Mouse (Mus musculus): Measurements from ENCODE around the gene Mrps18b. TPM values are rescaled to one million over a fixed set of nuclear protein-coding genes. Genes with fewer than 3 reads are reported as not detected.

The Mrps18b gene
- total RNA-seq, 2 experiments from 2014 or later = 93.5 to 102 TPM

Small RNA genes within 50 kb of the gene (microRNA-seq; reads per million reads assigned to microRNA genes)
- gene Gm28033 (ENCODE audit: borderline number of aligned reads in 2 of 2) (0 to 1.2 reads per million in 2 experiments), gene Mir1894 (ENCODE audit: borderline number of aligned reads in 2 of 2) (0 reads per million in 2 experiments), gene Mir877 (ENCODE audit: borderline number of aligned reads in 2 of 2) (146 to 159 reads per million in 2 experiments)

Other genes starting within 250 kb of the Mrps18b start
- gene Vars2, start 248.8 kb downstream of the Mrps18b start, total RNA-seq (2021) = 10 to 100 TPM; 37.2 to 38.7 TPM
- gene Gtf2h4, start 242.7 kb downstream of the Mrps18b start, total RNA-seq (2021) = 10 to 100 TPM; 20.2 to 20.8 TPM
- gene Ddr1, start 211.8 kb downstream of the Mrps18b start, total RNA-seq (2021) = 10 to 100 TPM; 33.5 to 44.1 TPM
- 10 to 100 TPM in 1 of 2 experiments, 1 to 10 TPM in 1; 7.9 to 19.0 TPM for gene Ier3, start 94.7 kb downstream of the Mrps18b start, total RNA-seq (2021)
- gene Flot1, start 93.2 kb downstream of the Mrps18b start, total RNA-seq (2021) = 10 to 100 TPM; 62.9 to 71.2 TPM
- 100 to 1,000 TPM; 134 to 185 TPM for gene Tubb5, start 78.1 kb downstream of the Mrps18b start, total RNA-seq (2021)
- 10 to 100 TPM; 11.5 to 16.7 TPM for gene Mdc1, start 74.9 kb downstream of the Mrps18b start, total RNA-seq (2021)
- 1 to 10 TPM; 2.3 TPM for gene Nrm, start 55.1 kb downstream of the Mrps18b start, total RNA-seq (2021)
- 10 to 100 TPM; 35.3 to 41.0 TPM for gene Ppp1r18, start 50.8 kb downstream of the Mrps18b start, total RNA-seq (2021)
- 10 to 100 TPM; 43.3 to 48.3 TPM for gene Dhx16, start 36.6 kb downstream of the Mrps18b start, total RNA-seq (2021)
- gene 2310061I04Rik, start 19.0 kb downstream of the Mrps18b start, total RNA-seq (2021) = 10 to 100 TPM; 49.5 to 53.8 TPM
- gene Atat1, start 6.3 kb downstream of the Mrps18b start, total RNA-seq (2021) = 10 to 100 TPM; 43.9 to 44.5 TPM
- 10 to 100 TPM; 63.7 to 98.8 TPM for gene Ppp1r10, start within 50 bp of the Mrps18b start, total RNA-seq (2021)
- gene Abcf1, start 53.4 kb upstream of the Mrps18b start, total RNA-seq (2021) = 10 to 100 TPM; 80.0 to 95.8 TPM
- 10 to 100 TPM; 47.9 to 55.9 TPM for gene Gnl1, start 63.5 kb upstream of the Mrps18b start, total RNA-seq (2021)
- gene Prr3, start 63.8 kb upstream of the Mrps18b start, total RNA-seq (2021) = 10 to 100 TPM; 17.5 to 22.8 TPM
- 1 to 10 TPM; 7.5 to 8.1 TPM for gene H2-T24, start 104.2 kb upstream of the Mrps18b start, total RNA-seq (2021)
- gene H2-T23, start 116.5 kb upstream of the Mrps18b start, total RNA-seq (2021) = 100 to 1,000 TPM in 1 of 2 experiments, 10 to 100 TPM in 1; 68.0 to 139 TPM
- gene H2-T22, start 126.4 kb upstream of the Mrps18b start, total RNA-seq (2021) = 10 to 100 TPM; 33.0 to 61.5 TPM
- not detected for gene Gm6034, start 126.6 kb upstream of the Mrps18b start, total RNA-seq (2021)
- 10 to 100 TPM in 1 of 2 experiments, 1 to 10 TPM in 1; 7.0 to 18.8 TPM for gene Gm11127, start 142.0 kb upstream of the Mrps18b start, total RNA-seq (2021)
- gene Gm19684, start 205.3 kb upstream of the Mrps18b start, total RNA-seq (2021) = under 1 TPM in 1 of 2 experiments, not detected in 1; 0.77 TPM
- under 1 TPM; 0.53 to 0.67 TPM for gene Gm7030, start 213.0 kb upstream of the Mrps18b start, total RNA-seq (2021)